Mouse (Mus musculus): ENCODE measurements at regions not wholly inside any gene's neighbourhood (a gene's known extent, or its start where the extent isn't known, plus 50 kb on each side); places are given as distances from the start of the nearest gene placed in this dataset.

- H3K9me3 ChIP-seq (replicated peaks) = no peaks in the 10 kb centered on the region
- H3K27ac ChIP-seq (ENCODE audit: poor library complexity, severe bottlenecking) = no peak overlapping the region
- no peak overlapping the region for H3K9ac ChIP-seq
- no peak overlapping the region for H3K4me3 ChIP-seq
- H3K4me2 ChIP-seq = peak overlapping the region; percentile 10; the same call in 1 of the 2 replicates
- no peaks in the 10 kb centered on the region for H3K36me3 ChIP-seq
- 17% methylated on average over 26 of the region's 26 CpGs for WGBS
- ATAC-seq (ENCODE audit: insufficient number of reproducible peaks, low FRiP score) = no peak
- peaks cover 53% of the 10 kb centered on the region for H3K27me3 ChIP-seq (replicated peaks)
- H3K4me1 ChIP-seq (replicated peaks) = peaks cover 7% of the 10 kb centered on the region; the same call in 1 of the 2 replicates
Observed at GRCm38 (mm10) chr9:61509591-61510191, 137.5 kb downstream of the Tle3 start.

GRCm38 (mm10) chr9:61509091-61509490 is 136.9 kb downstream of the Tle3 start:
- H3K4me3 ChIP-seq = no peak overlapping the region
- H3K27me3 ChIP-seq (replicated peaks) = peaks cover 52% of the 10 kb centered on the region
- WGBS = 70% methylated on average over 5 of the region's 5 CpGs
- ATAC-seq (ENCODE audit: insufficient number of reproducible peaks, low FRiP score) = no peak
- H3K36me3 ChIP-seq = no peaks in the 10 kb centered on the region
- peaks cover 7% of the 10 kb centered on the region; the same call in 1 of the 2 replicates for H3K4me1 ChIP-seq (replicated peaks)
- H3K9ac ChIP-seq = no peak overlapping the region
- no peak overlapping the region for H3K27ac ChIP-seq (ENCODE audit: poor library complexity, severe bottlenecking)
- no peaks in the 10 kb centered on the region for H3K9me3 ChIP-seq (replicated peaks)
- no peak overlapping the region for H3K4me2 ChIP-seq

DNA sequence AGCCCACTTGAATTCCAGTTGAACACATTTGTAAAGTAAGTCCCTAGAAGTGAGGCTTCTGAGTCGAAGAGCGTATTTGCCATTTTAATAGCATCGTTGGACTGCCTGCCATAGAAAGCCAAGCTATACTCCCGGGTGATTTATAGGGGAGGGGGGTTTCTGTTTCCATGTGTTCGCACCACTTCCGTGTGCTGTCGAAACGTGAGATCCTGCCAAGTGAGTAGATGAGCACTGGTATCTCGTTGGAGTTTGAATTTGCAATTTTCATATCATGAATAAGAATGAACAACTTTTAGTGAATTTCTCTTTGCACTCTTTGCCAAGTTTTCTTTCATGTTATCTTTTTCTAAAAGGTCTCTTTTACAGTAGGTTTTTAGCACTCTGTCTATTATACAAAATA is 128.7 kb downstream of the Tle3 start:
- H3K27ac ChIP-seq (ENCODE audit: poor library complexity, severe bottlenecking) = no peak overlapping the region
- no peaks in the 10 kb centered on the region; the same call in none of the 2 replicates for H3K9me3 ChIP-seq (replicated peaks)
- H3K4me2 ChIP-seq = no peak overlapping the region
- WGBS = 76% methylated on average over 9 of the region's 9 CpGs
- H3K4me1 ChIP-seq (replicated peaks) = no peaks in the 10 kb centered on the region
- H3K36me3 ChIP-seq = no peaks in the 10 kb centered on the region
- H3K9ac ChIP-seq = no peak overlapping the region
- no peak for ATAC-seq (ENCODE audit: insufficient number of reproducible peaks, low FRiP score)
- no peak overlapping the region for H3K4me3 ChIP-seq
- peaks cover 19% of the 10 kb centered on the region for H3K27me3 ChIP-seq (replicated peaks)

- Histone ChIP-seq H3K27ac (ENCODE audit: poor library complexity, severe bottlenecking) (no peak overlapping the region), H3K9ac (no peak overlapping the region), H3K27me3 (replicated peaks) (peaks cover 40% of the 10 kb centered on the region), H3K36me3 (no peaks in the 10 kb centered on the region), H3K4me1 (replicated peaks) (peaks cover 5% of the 10 kb centered on the region; the same call in 1 of the 2 replicates), H3K9me3 (replicated peaks) (no peaks in the 10 kb centered on the region), H3K4me3 (no peak overlapping the region), H3K4me2 (no peak overlapping the region)
- no peak for ATAC-seq (ENCODE audit: insufficient number of reproducible peaks, low FRiP score)
- WGBS = 72% methylated on average over 8 of the region's 8 CpGs
Observed at GRCm38 (mm10) chr9:61492896-61493295, 120.7 kb downstream of the Tle3 start.

GRCm38 (mm10) chr9:61491131-61491712 is 119.1 kb downstream of the Tle3 start:
- WGBS = 33% methylated on average over 6 of the region's 6 CpGs
- peaks cover 5% of the 10 kb centered on the region; the same call in 1 of the 2 replicates for H3K4me1 ChIP-seq (replicated peaks)
- no peaks in the 10 kb centered on the region for H3K36me3 ChIP-seq
- no peak overlapping the region for H3K9ac ChIP-seq
- H3K27ac ChIP-seq (ENCODE audit: poor library complexity, severe bottlenecking) = no peak overlapping the region
- peaks cover 51% of the 10 kb centered on the region for H3K27me3 ChIP-seq (replicated peaks)
- ATAC-seq (ENCODE audit: insufficient number of reproducible peaks, low FRiP score) = no peak
- H3K9me3 ChIP-seq (replicated peaks) = no peaks in the 10 kb centered on the region
- no peak overlapping the region for H3K4me3 ChIP-seq
- no peak overlapping the region for H3K4me2 ChIP-seq

- H3K36me3 ChIP-seq = no peaks in the 10 kb centered on the region
- no peaks in the 10 kb centered on the region for H3K9me3 ChIP-seq (replicated peaks)
- no peak overlapping the region for H3K4me3 ChIP-seq
- no peak for ATAC-seq (ENCODE audit: insufficient number of reproducible peaks, low FRiP score)
- H3K4me2 ChIP-seq = no peak overlapping the region
- H3K27me3 ChIP-seq (replicated peaks) = peaks cover 55% of the 10 kb centered on the region
- H3K9ac ChIP-seq = no peak overlapping the region
- no peak overlapping the region for H3K27ac ChIP-seq (ENCODE audit: poor library complexity, severe bottlenecking)
- 62% methylated on average over 6 of the region's 6 CpGs for WGBS
- H3K4me1 ChIP-seq (replicated peaks) = peaks cover 5% of the 10 kb centered on the region; the same call in 1 of the 2 replicates
Observed at GRCm38 (mm10) chr9:61489983-61490382, 117.8 kb downstream of the Tle3 start.

GRCm38 (mm10) chr9:61489147-61489546 is 117.0 kb downstream of the Tle3 start:
- ATAC-seq (ENCODE audit: insufficient number of reproducible peaks, low FRiP score) = no peak
- Histone ChIP-seq H3K4me2 (no peak overlapping the region), H3K4me1 (replicated peaks) (peaks cover 5% of the 10 kb centered on the region; the same call in 1 of the 2 replicates), H3K27me3 (replicated peaks) (peaks cover 59% of the 10 kb centered on the region), H3K9ac (no peak overlapping the region), H3K9me3 (replicated peaks) (no peaks in the 10 kb centered on the region), H3K27ac (ENCODE audit: poor library complexity, severe bottlenecking) (no peak overlapping the region), H3K36me3 (no peaks in the 10 kb centered on the region), H3K4me3 (no peak overlapping the region)
- WGBS = 36% methylated on average over 9 of the region's 9 CpGs

DNA sequence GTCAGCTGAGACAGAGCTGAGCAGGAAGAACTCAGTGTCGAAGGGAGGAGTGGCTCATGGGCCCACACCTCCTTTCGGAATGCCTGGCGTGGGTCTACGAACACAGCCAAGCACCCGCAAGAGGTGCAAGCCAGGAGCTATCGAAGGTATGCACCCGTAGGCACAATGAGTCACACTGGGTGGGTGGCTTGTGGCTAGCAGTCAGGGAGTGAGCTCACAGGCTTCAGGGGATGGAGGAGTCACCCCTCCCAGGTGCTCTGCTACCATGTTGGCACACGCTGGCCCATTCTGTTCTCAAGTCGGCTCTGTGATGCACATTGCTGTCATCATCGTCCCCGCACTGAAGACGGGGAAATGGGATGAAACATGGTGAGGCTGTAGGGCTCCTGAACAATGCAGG is 115.7 kb downstream of the Tle3 start:
- Histone ChIP-seq H3K4me3 (no peak overlapping the region), H3K27me3 (replicated peaks) (peaks cover 59% of the 10 kb centered on the region), H3K9ac (no peak overlapping the region), H3K4me2 (no peak overlapping the region), H3K36me3 (no peaks in the 10 kb centered on the region), H3K27ac (ENCODE audit: poor library complexity, severe bottlenecking) (no peak overlapping the region), H3K9me3 (replicated peaks) (no peaks in the 10 kb centered on the region), H3K4me1 (replicated peaks) (peaks cover 5% of the 10 kb centered on the region; the same call in 1 of the 2 replicates)
- WGBS = 83% methylated on average over 12 of the region's 12 CpGs
- ATAC-seq (ENCODE audit: insufficient number of reproducible peaks, low FRiP score) = no peak

- Histone ChIP-seq H3K9me3 (replicated peaks) (no peaks in the 10 kb centered on the region), H3K27ac (ENCODE audit: poor library complexity, severe bottlenecking) (no peak overlapping the region), H3K36me3 (no peaks in the 10 kb centered on the region), H3K9ac (no peak overlapping the region), H3K27me3 (replicated peaks) (peaks cover 56% of the 10 kb centered on the region), H3K4me2 (no peak overlapping the region), H3K4me3 (no peak overlapping the region), H3K4me1 (replicated peaks) (peaks cover 5% of the 10 kb centered on the region; the same call in 1 of the 2 replicates)
- no peak for ATAC-seq (ENCODE audit: insufficient number of reproducible peaks, low FRiP score)
- WGBS = 68% methylated on average over 7 of the region's 7 CpGs
Observed at GRCm38 (mm10) chr9:61487146-61487545, 115.0 kb downstream of the Tle3 start.

DNA sequence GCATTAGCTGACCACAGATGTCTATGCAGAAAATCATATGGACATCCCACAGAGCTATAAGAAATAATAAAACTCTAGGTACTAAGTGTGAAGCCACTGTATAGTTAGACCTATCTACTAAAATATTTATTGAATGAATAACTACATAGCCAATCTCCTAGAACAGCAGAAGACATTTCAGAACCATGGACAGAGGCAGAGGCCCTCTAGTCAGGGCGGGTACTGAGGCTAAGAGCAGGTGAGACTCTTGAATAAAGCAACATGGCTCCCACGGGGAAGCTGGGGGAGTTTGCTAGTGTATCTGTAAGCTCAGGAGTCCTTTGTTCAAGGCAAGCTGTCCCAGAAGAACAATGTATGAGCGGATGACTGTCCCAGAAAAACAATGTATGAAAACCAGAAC is 112.2 kb downstream of the Tle3 start:
- Histone ChIP-seq H3K4me1 (replicated peaks) (no peaks in the 10 kb centered on the region), H3K9me3 (replicated peaks) (no peaks in the 10 kb centered on the region), H3K36me3 (no peaks in the 10 kb centered on the region), H3K27me3 (replicated peaks) (peaks cover 44% of the 10 kb centered on the region), H3K9ac (no peak overlapping the region), H3K27ac (ENCODE audit: poor library complexity, severe bottlenecking) (no peak overlapping the region), H3K4me2 (no peak overlapping the region), H3K4me3 (no peak overlapping the region)
- 24% methylated on average over 3 of the region's 3 CpGs for WGBS
- no peak for ATAC-seq (ENCODE audit: insufficient number of reproducible peaks, low FRiP score)

DNA sequence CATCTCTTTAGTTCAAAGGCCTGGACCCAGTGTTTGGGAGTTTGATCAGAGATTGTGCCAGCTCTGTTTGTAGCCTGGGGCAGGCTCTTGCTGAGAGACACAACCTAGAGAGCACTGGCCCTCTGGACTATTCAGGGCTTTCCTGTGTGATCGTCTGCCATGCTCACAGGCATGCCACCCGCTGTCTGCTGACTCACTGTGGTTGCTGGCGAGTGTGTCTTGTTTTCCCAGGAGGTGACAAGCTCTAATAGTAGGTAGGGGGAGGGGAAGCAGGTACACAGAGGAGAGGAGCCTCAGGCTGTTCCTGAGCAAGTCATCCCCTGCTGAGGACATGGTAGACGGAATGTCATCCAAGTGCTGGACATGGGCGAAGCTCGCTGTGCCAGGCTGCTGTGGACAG is 107.5 kb downstream of the Tle3 start:
- 34% methylated on average over 6 of the region's 6 CpGs for WGBS
- no peak for ATAC-seq (ENCODE audit: insufficient number of reproducible peaks, low FRiP score)
- Histone ChIP-seq H3K27ac (ENCODE audit: poor library complexity, severe bottlenecking) (no peak overlapping the region), H3K4me1 (replicated peaks) (no peaks in the 10 kb centered on the region), H3K4me3 (no peak overlapping the region), H3K9me3 (replicated peaks) (no peaks in the 10 kb centered on the region), H3K27me3 (replicated peaks) (peaks cover 39% of the 10 kb centered on the region), H3K36me3 (no peaks in the 10 kb centered on the region), H3K9ac (no peak overlapping the region), H3K4me2 (no peak overlapping the region)

- H3K4me1 ChIP-seq (replicated peaks) = no peaks in the 10 kb centered on the region
- H3K36me3 ChIP-seq = no peaks in the 10 kb centered on the region
- no peaks in the 10 kb centered on the region for H3K9me3 ChIP-seq (replicated peaks)
- peaks cover 40% of the 10 kb centered on the region for H3K27me3 ChIP-seq (replicated peaks)
- 44% methylated on average over 9 of the region's 9 CpGs for WGBS
- ATAC-seq (ENCODE audit: insufficient number of reproducible peaks, low FRiP score) = no peak
- H3K9ac ChIP-seq = no peak overlapping the region
- H3K4me3 ChIP-seq = no peak overlapping the region
- no peak overlapping the region for H3K27ac ChIP-seq (ENCODE audit: poor library complexity, severe bottlenecking)
- no peak overlapping the region for H3K4me2 ChIP-seq
Observed at GRCm38 (mm10) chr9:61478862-61479261, 106.7 kb downstream of the Tle3 start.

All from heart, embryonic 12.5 days (tissue).